Mouse (Mus musculus) liver, embryonic 14.5 days (tissue): Measurements from ENCODE around the gene Xpnpep1.
A peak's percentile ranks its signal among the peaks of the same experiment; 100 is the strongest.

Experiments used
- CTCF ChIP-seq: IDR thresholded peaks from 2 replicates; pipeline ENCODE4 v1.5.1; 2016; ENCODE audit warnings: antibody characterized with exemption, low read depth, control low read depth
- EP300 ChIP-seq: IDR thresholded peaks from 2 replicates; pipeline ENCODE4 v1.6.1; 2016; ENCODE audit warnings: antibody characterized with exemption, low read depth

GRCm38 (mm10) chr19:53069451-53069850, 29.4 kb upstream of the Xpnpep1 start:
- TF ChIP-seq CTCF (0 out of 2 replicates have a peak, but pooled peaks have one; percentile 3), EP300 (no peak)
